Mouse (Mus musculus): ENCODE data around the gene Igsf9. TPM values are rescaled to one million over a fixed set of nuclear protein-coding genes. Genes with fewer than 3 reads are reported as not detected.

The Igsf9 gene
- total RNA-seq, 2 experiments from 2014 or later = 1.0 to 1.4 TPM

GRCm38 (mm10) chr1:172510421-172510972 is 28.9 kb downstream of the Igsf9 start:
- no peak for DNase-seq

GRCm38 (mm10) chr1:172512962-172513361 is 31.4 kb downstream of the Igsf9 start:
- DNase-seq = peak; percentile 79 to 81
- intact Hi-C loops (cut with DNase I) = no loop called here

More at GRCm38 (mm10) chr1:172510421-172510972, 28.9 kb downstream of the Igsf9 start:
- intact Hi-C loops (cut with DNase I) = no loop called here

- intact Hi-C loops (cut with DNase I) = no loop called here
- DNase-seq = peak; percentile 81 to 84
Measured at GRCm38 (mm10) chr1:172513525-172514212, 32.1 kb downstream of the Igsf9 start.

- intact Hi-C loops (cut with DNase I) = no loop called here
Measured at GRCm38 (mm10) chr1:172514213-172514529, 32.6 kb downstream of the Igsf9 start.

GRCm38 (mm10) chr1:172514551-172515268 is 33.1 kb downstream of the Igsf9 start:
- DNase-seq = peak; percentile 44 to 52
- intact Hi-C loops (cut with DNase I) = no loop called here

More at GRCm38 (mm10) chr1:172514213-172514529, 32.6 kb downstream of the Igsf9 start:
- no peak for DNase-seq

- no peak for DNase-seq
Measured at GRCm38 (mm10) chr1:172515396-172515795, 33.8 kb downstream of the Igsf9 start.

GRCm38 (mm10) chr1:172518013-172518412 is 36.4 kb downstream of the Igsf9 start:
- intact Hi-C loops (cut with DNase I) = no loop called here
- no peak for DNase-seq

More at GRCm38 (mm10) chr1:172515396-172515795, 33.8 kb downstream of the Igsf9 start:
- intact Hi-C loops (cut with DNase I) = no loop called here

- intact Hi-C loops (cut with DNase I) = no loop called here
- no peak for DNase-seq
Measured at GRCm38 (mm10) chr1:172519644-172520043, 38.1 kb downstream of the Igsf9 start.

- intact Hi-C loops (cut with DNase I) = no loop called here
- peak; percentile 83 to 87 for DNase-seq
Measured at GRCm38 (mm10) chr1:172520576-172521440, 39.2 kb downstream of the Igsf9 start, which contains the start of gene Cfap45. Cfap45 (plus strand) TSS chr1:172520801.

GRCm38 (mm10) chr1:172522524-172522923 is 40.9 kb downstream of the Igsf9 start:
- DNase-seq = no peak

GRCm38 (mm10) chr1:172523699-172524101 is 42.1 kb downstream of the Igsf9 start:
- intact Hi-C loops (cut with DNase I) = no loop called here
- peak; percentile 61 to 62 for DNase-seq

More at GRCm38 (mm10) chr1:172522524-172522923, 40.9 kb downstream of the Igsf9 start:
- intact Hi-C loops (cut with DNase I) = no loop called here

- intact Hi-C loops (cut with DNase I) = loop anchor here (1.0 kb wide), 1 partner anchor 24 kb away; no protein-coding TSS in a partner anchor
- peak; percentile 73 for DNase-seq
Measured at GRCm38 (mm10) chr1:172525027-172525764, 43.6 kb downstream of the Igsf9 start.

- intact Hi-C loops (cut with DNase I) = loop anchor here (1.0 kb wide), 1 partner anchor 25 kb away; no protein-coding TSS in a partner anchor
Measured at GRCm38 (mm10) chr1:172525971-172526370, 44.4 kb downstream of the Igsf9 start.

GRCm38 (mm10) chr1:172526380-172527081 is 44.9 kb downstream of the Igsf9 start:
- peak; percentile 71 to 80 for DNase-seq
- intact Hi-C loops (cut with DNase I) = no loop called here

More at GRCm38 (mm10) chr1:172525971-172526370, 44.4 kb downstream of the Igsf9 start:
- no peak for DNase-seq

GRCm38 (mm10) chr1:172527431-172527830 is 45.8 kb downstream of the Igsf9 start:
- no peak for DNase-seq
- intact Hi-C loops (cut with DNase I) = no loop called here

- intact Hi-C loops (cut with DNase I) = loop anchor here (1.0 kb wide), 3 partner anchors 35 to 105 kb away; no protein-coding TSS in a partner anchor
Measured at GRCm38 (mm10) chr1:172528701-172529100, 47.1 kb downstream of the Igsf9 start.

GRCm38 (mm10) chr1:172530544-172531220 is 49.1 kb downstream of the Igsf9 start:
- DNase-seq = peak in 1 of 2 experiments; percentile 36
- intact Hi-C loops (cut with DNase I) = no loop called here

More at GRCm38 (mm10) chr1:172528701-172529100, 47.1 kb downstream of the Igsf9 start:
- DNase-seq = peak; percentile 93 to 98

- intact Hi-C loops (cut with DNase I) = loop anchor here (2.0 kb wide), 1 partner anchor 16 kb away; no protein-coding TSS in a partner anchor
- DNase-seq = peak in 1 of 2 experiments; percentile 38
Measured at GRCm38 (mm10) chr1:172532551-172532950, 51.0 kb downstream of the Igsf9 start.

All from heart, postnatal 10 days (tissue).